Mouse (Mus musculus): ENCODE results near the gene Gm26558.

Gene Gm26558

DNA sequence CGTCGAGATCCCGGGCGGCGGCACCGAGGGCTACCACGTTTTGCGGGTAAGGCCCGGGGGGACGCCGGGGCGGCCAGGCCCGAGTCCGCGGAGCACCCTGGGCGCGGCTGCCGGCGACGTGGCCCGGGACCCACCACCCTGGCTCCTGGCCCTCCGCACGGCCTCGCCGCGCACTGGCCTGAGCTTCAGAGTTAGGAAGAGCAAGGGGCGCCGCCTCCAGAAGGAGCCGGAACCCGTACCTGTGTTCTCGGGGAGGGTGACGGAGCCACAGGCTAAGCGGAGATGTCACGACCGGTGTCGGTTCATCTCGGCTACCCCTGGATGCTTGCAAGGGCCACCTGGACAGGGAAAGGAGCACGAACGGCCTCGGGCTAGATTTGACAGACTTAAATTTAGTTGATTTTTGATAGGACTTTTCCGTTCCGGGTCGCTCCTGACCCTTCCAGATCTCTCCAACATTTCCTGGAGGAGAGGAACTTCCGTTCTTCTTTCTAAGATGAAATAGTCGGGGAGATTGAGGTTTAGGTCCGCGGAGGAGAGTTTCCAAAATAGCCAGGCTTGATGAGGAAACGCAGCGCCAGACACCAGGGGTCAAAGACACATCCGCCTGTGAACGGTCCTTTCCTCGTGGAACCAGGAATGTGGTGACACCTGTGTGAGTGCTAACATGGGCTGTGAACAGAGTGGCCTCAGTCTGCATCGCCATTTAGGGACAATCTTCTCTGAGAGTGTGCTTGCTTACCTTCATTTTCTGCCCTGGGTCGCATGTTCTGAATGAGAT lies at the start of gene Gm26558:
Gene Gm26558 (minus strand): TSS at position 394 of the 781 bp plus-strand sequence.
- no peak for DNase-seq

DNA sequence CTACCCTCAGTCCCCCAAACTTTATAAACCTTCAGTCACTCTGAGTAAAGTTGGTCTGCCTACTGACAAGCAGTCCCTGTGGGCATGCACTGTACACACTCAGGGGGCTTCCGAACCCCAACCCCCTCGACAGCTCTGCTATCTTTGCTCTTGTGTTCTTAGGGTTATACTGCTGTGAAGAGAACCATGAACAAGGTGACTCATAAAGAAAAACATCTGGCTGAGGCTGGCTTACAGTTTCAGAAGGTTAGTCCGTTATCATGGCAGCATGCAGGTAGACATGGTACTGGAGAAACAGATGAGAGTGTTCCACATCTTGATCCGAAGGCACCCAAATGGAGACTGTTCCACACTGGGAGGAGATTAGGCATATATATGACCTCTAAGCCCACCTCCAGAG lies 49.0 kb upstream of the Gm26558 start:
- DNase-seq: no peak

GRCm38 (mm10) chr2:70710236-70710635 lies 48.3 kb upstream of the Gm26558 start:
- no peak for DNase-seq

- DNase-seq: no peak
These were observed 47.2 kb upstream of the Gm26558 start for GRCm38 (mm10) chr2:70708986-70709730.

DNA sequence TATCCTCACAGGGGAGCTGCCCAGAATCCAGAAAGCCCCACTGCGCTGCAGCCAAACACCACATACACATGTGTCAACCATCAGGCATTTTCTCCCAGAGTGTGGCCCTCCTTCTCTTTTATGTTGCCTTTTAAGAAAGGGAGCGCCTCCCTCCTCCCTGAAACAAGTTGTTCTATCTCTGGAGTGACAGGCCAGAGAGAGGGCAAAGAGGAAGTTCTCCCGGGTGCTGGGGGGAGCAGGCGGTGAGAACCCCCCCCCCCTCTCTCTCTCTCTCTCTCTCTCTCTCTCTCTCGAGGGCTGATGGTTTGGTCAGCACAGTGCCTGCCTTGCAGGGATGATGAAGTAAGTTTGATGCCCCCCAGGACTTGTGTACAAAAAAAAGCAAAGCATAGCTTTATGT lies 40.5 kb upstream of the Gm26558 start:
- no peak for DNase-seq

GRCm38 (mm10) chr2:70701571-70701970 lies 39.7 kb upstream of the Gm26558 start:
- peak; percentile 74 for DNase-seq

DNA sequence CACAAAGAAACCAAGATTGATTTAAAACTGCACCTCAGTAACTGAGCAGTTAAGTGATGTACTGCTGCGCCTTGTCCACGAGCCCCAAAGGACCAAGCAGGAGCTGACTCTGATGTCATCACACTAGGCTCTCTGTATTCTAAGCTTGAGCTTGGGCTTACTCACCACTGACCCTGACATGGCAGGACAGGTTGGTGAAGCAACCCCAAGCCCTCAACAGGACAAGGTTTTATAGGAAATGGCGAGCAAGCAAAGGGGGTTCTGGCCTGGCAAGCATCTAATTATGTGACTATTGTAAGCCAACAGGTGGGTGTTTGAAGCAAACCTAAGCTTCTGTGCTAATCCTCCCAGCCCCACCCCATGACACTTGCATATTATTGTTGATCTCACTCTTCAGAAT lies 38.9 kb upstream of the Gm26558 start:
- DNase-seq: no peak

- no peak for DNase-seq
These were observed 33.8 kb upstream of the Gm26558 start for GRCm38 (mm10) chr2:70695712-70696111.

DNA sequence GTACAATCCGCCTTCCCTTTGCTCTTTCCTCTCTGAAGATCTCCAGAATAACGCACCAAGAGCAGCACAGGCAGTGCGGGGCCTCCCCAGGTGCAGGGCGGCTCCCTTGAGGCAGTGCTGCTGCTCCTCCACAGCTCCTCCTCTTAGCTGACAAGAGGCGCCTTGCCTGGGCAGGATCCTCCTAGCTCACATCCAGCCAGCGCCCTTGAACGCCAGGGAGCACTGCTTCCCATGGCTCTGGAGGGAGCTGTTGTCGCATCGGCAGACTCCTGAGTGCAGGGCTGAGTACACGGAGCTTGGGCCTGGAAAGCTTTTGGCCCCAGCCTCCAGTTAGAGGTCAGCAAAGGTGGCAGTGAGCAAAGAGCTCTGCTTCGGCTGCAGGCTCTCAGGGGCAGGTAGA lies 28.3 kb upstream of the Gm26558 start:
- no peak for DNase-seq

- no peak for DNase-seq
These were observed 26.7 kb upstream of the Gm26558 start for GRCm38 (mm10) chr2:70688454-70689078.

DNA sequence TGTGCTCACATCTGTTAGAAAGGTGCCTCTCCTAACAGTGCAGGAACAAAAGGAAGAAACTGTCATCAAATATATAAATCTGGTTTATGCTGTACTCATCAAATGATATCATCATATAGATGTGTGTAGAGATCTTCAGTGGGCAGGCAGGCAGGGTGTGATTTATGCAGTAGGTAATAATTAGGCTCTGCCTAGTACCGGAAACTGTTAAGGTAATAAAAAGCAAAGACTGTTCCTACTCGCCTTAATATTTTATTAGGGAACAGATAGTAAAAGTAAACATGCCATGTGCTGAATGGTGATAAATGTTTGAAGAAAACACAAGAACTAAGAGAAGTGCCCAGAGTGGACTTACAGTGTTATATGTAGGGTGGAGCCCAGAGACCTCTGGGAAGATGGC lies 20.4 kb upstream of the Gm26558 start:
- no peak for DNase-seq

DNA sequence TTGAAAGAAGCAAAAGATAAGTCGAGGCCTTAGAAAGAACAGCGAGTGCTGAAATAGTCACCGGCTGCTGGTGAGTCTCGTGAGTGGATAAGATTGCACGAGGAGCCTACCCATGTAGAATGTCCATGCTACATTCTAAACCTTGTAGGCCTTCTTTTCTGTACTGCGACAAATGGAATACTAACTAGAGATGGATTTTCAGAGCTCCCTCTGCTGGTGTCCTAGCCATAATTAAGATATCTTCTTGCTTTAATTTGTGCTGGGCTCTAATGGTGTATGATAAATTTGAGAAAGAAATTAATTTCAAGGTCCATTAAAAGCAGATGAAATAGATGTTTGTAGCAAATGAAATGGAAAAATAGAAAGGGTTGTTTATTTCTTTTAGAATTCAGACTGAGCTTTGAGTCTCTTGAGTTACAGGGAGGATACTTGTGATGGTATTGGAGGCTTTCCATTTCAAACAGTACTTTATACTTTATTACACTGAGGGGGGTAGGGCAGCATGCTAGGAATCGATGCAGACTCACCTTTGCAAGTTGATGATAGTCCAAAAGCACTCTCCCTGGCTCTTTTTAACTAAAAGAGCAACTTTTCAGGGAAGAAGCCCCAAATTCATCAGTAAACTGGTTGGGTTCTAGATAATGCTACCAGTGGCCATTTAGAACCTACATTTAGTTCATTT lies 11.7 kb upstream of the Gm26558 start:
- no peak for DNase-seq

- no peak for DNase-seq
These were observed 10.6 kb upstream of the Gm26558 start for GRCm38 (mm10) chr2:70672476-70672875.

- DNase-seq: no peak
These were observed 8.0 kb upstream of the Gm26558 start for GRCm38 (mm10) chr2:70669896-70670295.

GRCm38 (mm10) chr2:70669241-70669640 lies 7.3 kb upstream of the Gm26558 start:
- no peak for DNase-seq

- no peak for DNase-seq
These were observed 5.1 kb upstream of the Gm26558 start for GRCm38 (mm10) chr2:70667016-70667415.

GRCm38 (mm10) chr2:70663764-70664163 lies 1.9 kb upstream of the Gm26558 start:
- DNase-seq: peak; percentile 18

DNA sequence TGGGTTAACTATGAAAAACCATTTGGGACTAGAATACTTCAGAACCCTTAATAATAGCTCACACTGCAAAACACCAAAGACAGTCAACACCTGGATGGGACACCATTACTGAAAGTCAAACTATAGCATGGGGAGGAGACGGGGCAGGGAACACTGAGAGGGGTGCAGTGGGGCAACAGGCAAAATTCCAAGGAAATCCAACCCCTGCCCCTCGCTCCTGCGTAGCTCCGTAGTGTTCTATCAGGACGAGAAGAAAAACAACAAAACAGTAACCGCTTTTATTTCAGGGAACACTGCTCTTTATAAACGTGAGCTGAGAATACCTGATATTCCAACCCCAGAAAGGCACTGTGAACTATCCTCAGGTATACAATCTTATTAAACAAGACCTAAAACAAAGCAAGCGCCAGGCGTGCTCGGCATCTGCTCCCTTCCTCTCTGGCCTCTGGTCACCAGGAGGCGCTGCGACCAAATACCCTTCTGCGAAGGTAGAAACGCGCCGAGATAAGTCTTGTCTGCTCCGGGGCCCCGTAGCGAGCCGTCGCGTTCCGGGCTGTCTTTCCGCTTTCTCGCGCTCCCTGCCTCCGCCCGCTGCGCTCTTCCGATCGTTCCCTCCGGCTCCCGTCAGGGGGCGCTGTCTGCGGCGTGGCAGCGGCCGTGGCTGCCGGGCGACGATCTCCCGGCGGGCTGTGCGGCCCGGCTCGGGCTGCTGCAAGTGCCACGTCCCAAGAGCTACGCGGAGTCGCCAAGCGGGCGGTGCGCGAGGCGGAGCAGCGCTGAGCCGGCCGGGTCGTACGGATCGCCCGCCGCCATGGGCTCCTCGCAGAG lies 807 bp downstream of the Gm26558 start, which contains the start of gene Gorasp2:
Gene Gorasp2 (plus strand): TSS at position 690 of the 828 bp plus-strand sequence.
- DNase-seq: peak; percentile 97

DNA sequence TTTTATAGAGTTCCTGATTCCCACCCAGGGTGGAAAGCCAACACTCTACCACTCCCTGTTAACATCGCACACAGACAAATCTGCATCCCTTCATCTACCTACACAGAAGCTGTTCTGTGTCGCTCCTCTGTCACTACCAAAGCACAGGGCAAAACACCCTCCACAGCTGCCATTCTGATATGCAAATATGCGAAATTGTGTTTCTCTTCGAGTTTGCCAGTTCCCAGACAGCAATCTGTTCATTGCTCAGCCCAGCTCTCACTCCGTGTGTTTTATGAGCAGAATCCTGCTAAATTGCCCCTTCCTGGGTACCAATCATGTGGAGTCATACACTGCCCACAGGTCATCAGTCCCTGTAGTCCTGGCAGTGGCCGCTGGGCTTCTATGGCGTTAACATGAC lies 4.8 kb downstream of the Gm26558 start:
- no peak for DNase-seq

GRCm38 (mm10) chr2:70651820-70652219 lies 10.1 kb downstream of the Gm26558 start:
- no peak for DNase-seq

DNA sequence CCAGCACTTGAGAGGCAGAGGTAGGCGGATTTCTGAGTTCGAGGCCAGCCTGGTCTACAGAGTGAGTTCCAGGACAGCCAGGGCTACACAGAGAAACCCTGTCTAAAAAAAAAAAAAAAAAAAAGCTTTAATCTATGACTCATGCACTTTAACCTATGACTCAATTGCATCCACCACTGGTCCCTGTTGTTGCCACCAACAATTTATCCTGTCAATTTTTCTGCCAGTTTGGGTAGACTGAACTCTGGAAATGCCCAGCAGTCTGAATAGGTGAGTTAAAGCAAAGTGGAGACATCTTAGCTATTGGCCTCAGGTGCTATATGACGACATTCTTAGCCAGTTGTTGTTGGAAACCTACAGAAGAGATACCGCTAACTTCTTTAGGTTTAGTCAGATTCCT lies 12.4 kb downstream of the Gm26558 start:
- DNase-seq: no peak

DNA sequence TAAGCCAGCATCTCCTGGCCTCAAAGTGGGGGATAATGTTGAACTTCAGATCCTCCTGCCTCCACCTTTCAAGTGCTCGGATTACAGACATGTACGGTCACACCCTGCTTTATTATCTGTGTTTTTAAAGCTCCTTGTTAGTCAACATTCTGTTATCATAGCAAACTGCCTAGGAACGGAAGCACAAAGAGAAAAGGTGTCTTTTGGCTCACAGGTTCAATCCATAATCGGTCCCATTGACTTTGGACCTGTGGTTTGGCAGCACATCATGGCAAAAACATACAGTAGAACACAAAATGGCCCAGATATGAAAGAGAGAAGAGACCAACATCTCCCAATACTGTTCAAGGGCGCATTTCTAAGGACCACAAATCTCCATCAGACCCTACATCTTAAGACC lies 13.6 kb downstream of the Gm26558 start:
- DNase-seq: no peak
